ENCODE assay signal across 35 mouse cellular contexts in the genomic region with DNA sequence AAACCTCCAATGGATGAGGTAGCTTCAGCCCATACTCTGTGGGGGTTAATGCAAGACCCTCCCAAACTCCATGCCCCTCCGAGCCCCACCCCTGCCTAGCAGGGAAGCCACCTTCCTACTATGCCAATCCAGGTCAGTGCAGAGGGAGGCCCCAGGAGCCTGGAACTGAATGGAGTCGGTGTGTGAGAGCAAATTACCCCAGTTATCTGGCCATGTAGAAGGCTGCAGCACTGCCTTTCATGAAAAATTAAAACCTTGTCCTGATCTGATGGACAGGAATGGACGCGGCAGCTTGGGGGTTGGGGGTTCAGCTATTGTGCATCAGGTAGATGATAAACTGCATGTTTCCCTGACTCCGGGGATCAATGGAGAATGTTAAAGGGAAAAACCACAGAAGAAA.
"Had no signal": no experiment of that assay in that cellular context is flagged by ENCODE, and none has a peak within 500 bp of the region (broad histone marks: within the 10 kb centered on the region; RNA-seq: fewer than 3 reads in every experiment).

No protein-coding gene starts in this region.

- H3K4me3 ChIP-seq: heart, embryonic 10.5 days; heart, embryonic 12.5 days; heart, embryonic 13.5 days; heart, embryonic 15.5 days; hindbrain, embryonic 10.5 days; hindbrain, embryonic 12.5 days; hindbrain, embryonic 13.5 days; hindbrain, embryonic 15.5 days; intestine, embryonic 15.5 days; kidney, embryonic 15.5 days; layer of hippocampus, adult 2 months had no signal

- H3K27ac ChIP-seq: heart, embryonic 10.5 days; heart, embryonic 13.5 days; heart, embryonic 15.5 days; hindbrain, embryonic 10.5 days; hindbrain, embryonic 12.5 days; hindbrain, embryonic 13.5 days; hindbrain, embryonic 14.5 days; hindbrain, embryonic 15.5 days; hindbrain, postnatal 0 days; intestine, embryonic 15.5 days; kidney, embryonic 15.5 days; kidney, postnatal 0 days; layer of hippocampus, adult 2 months had no signal

- H3K36me3 ChIP-seq: heart, embryonic 10.5 days; heart, embryonic 12.5 days; heart, embryonic 13.5 days; heart, embryonic 15.5 days; hindbrain, embryonic 10.5 days; hindbrain, embryonic 12.5 days; hindbrain, embryonic 13.5 days; hindbrain, embryonic 15.5 days; intestine, embryonic 15.5 days; kidney, embryonic 15.5 days had no signal

- H3K27me3 ChIP-seq: heart, embryonic 12.5 days; heart, embryonic 13.5 days; heart, embryonic 15.5 days; hindbrain, embryonic 12.5 days; hindbrain, embryonic 13.5 days; hindbrain, embryonic 15.5 days; intestine, embryonic 15.5 days; kidney, embryonic 15.5 days had no signal

- DNase-seq: heart, postnatal 10 days; heart, postnatal 14 days; heart, postnatal 36 days; heart, postnatal 4 days; kidney, adult 11 months; kidney, adult 18-20 months; kidney, adult 2 months; kidney, adult 8-10 months; kidney, adult 9 months; kidney, postnatal 10 days; kidney, postnatal 14 days; kidney, postnatal 25 days; kidney, postnatal 36 days; kidney, postnatal 4 days; layer of hippocampus, adult 9-11 months; layer of hippocampus, postnatal 36 days had no signal

- H3K9me3 ChIP-seq: heart, embryonic 10.5 days; heart, embryonic 12.5 days; heart, embryonic 13.5 days; heart, embryonic 15.5 days; hindbrain, embryonic 10.5 days; hindbrain, embryonic 12.5 days; hindbrain, embryonic 13.5 days; hindbrain, embryonic 15.5 days; intestine, embryonic 15.5 days; kidney, embryonic 15.5 days had no signal

- H3K4me1 ChIP-seq: heart, embryonic 10.5 days; heart, embryonic 12.5 days; heart, embryonic 13.5 days; heart, embryonic 15.5 days; hindbrain, embryonic 10.5 days; hindbrain, embryonic 15.5 days; intestine, embryonic 15.5 days had no signal

- H3K9ac ChIP-seq: heart, embryonic 12.5 days; heart, embryonic 13.5 days; heart, embryonic 15.5 days; hindbrain, embryonic 12.5 days; hindbrain, embryonic 13.5 days; hindbrain, embryonic 14.5 days; hindbrain, embryonic 15.5 days; intestine, embryonic 15.5 days; kidney, embryonic 15.5 days had no signal

- ATAC-seq: hindbrain, embryonic 16.5 days; hindbrain, postnatal 0 days; inflammation-experienced regulatory T-cells, adult 6 months; intestine, embryonic 15.5 days; intestine, embryonic 16.5 days; intestine, postnatal 0 days had no signal

- H3K4me2 ChIP-seq: heart, embryonic 11.5 days; heart, embryonic 12.5 days; heart, embryonic 13.5 days; heart, embryonic 15.5 days; hindbrain, embryonic 12.5 days; hindbrain, embryonic 13.5 days; hindbrain, embryonic 14.5 days; hindbrain, embryonic 15.5 days; intestine, embryonic 15.5 days; kidney, embryonic 15.5 days had no signal
